Mouse (Mus musculus) embryonic facial prominence, embryonic 14.5 days (tissue): ENCODE results near the gene Scn2b. TPM values are rescaled to one million over a fixed set of nuclear protein-coding genes. Genes with fewer than 3 reads are reported as not detected.

Source experiments
- ATAC-seq: fragments of 200-750 bp; cut with Nextera tagmentation; 2 replicates; pipeline ENCODE4 v1.8.0; 2017; ENCODE audit warnings: low read depth, moderate number of reproducible peaks, moderate TSS enrichment
- DNase-seq: peaks from one replicate; pipeline ENCODE4 v3.0.0-alpha.2; 2015; ENCODE audit warnings: low spot score
- H3K27ac ChIP-seq: fragments of 300-500 bp; sonication (generic); replicated peaks from 2 replicates; pipeline ENCODE4 v1.5.1; 2014; ENCODE audit warnings: low read depth, mild to moderate bottlenecking, low read length, moderate library complexity
- H3K27me3 ChIP-seq: fragments of 300-500 bp; sonication (generic); replicated peaks from 2 replicates; pipeline ENCODE4 v1.6.1; 2014; ENCODE audit warnings: low read length; ENCODE audit not compliant: control insufficient read depth, insufficient read depth
- H3K36me3 ChIP-seq: fragments of 300-500 bp; sonication (generic); 2 replicates; pipeline ENCODE4 v1.6.1; 2014; ENCODE audit warnings: low read length, mixed read lengths; ENCODE audit not compliant: control insufficient read depth, insufficient read depth
- H3K4me1 ChIP-seq: fragments of 300-500 bp; sonication (generic); 2 replicates; pipeline ENCODE4 v1.6.1; 2014; ENCODE audit warnings: antibody characterized with exemption, low read length; ENCODE audit not compliant: control insufficient read depth, insufficient read depth
- H3K4me2 ChIP-seq: fragments of 300-500 bp; sonication (generic); 2 replicates; pipeline ENCODE4 v1.6.1; 2014; ENCODE audit warnings: low read depth, mild to moderate bottlenecking, low read length, moderate library complexity, mixed read lengths
- H3K4me3 ChIP-seq: fragments of 300-500 bp; sonication (generic); 2 replicates; pipeline ENCODE4 v1.5.1; 2014; ENCODE audit warnings: low read depth, mild to moderate bottlenecking, low read length
- H3K9ac ChIP-seq: fragments of 300-500 bp; sonication (generic); 2 replicates; pipeline ENCODE4 v1.6.1; 2014; ENCODE audit warnings: low read depth, mild to moderate bottlenecking, low read length, moderate library complexity, mixed read lengths
- H3K9me3 ChIP-seq: fragments of 300-500 bp; sonication (generic); 2 replicates; pipeline ENCODE4 v1.6.1; 2016; ENCODE audit warnings: low read length; ENCODE audit not compliant: control insufficient read depth
- WGBS: fragments of 180-500 bp; shearing (Covaris S2); extraction: QIAGEN DNeasy Blood & Tissue Kit; methylation state at CpG from one replicate; pipeline ENCODE4 v1.1.7; 2014; 5-methylcytosine and 5-hydroxymethylcytosine counted together
- polyA plus RNA-seq: library from polyadenylated mRNA; unstranded; fragments of >200 nt; fragmentation: Nextera tagmentation; extraction: Ambion mirVana; gene quantifications from 2 replicates; pipeline ENCODE4 v1.2.1, GENCODE M21; 2014

Gene Scn2b
- polyA plus RNA-seq, 1 experiment from 2014 or later = 2.4 TPM

GRCm38 (mm10) chr9:45090811-45091210, 26.8 kb upstream of the Scn2b start:
- no peak overlapping the region for H3K4me3 ChIP-seq
- H3K9ac ChIP-seq = no peak overlapping the region
- no peaks in the 10 kb centered on the region for H3K9me3 ChIP-seq
- no peaks in the 10 kb centered on the region for H3K27me3 ChIP-seq
- WGBS = 58% methylated on average over 3 of the region's 3 CpGs
- no peak overlapping the region for H3K27ac ChIP-seq
- DNase-seq = no peak
- ATAC-seq = no peak
- no peak overlapping the region for H3K4me2 ChIP-seq
- no peaks in the 10 kb centered on the region for H3K4me1 ChIP-seq
- no peaks in the 10 kb centered on the region for H3K36me3 ChIP-seq

- Histone ChIP-seq H3K4me2 (no peak overlapping the region), H3K27ac (no peak overlapping the region), H3K27me3 (no peaks in the 10 kb centered on the region), H3K9ac (no peak overlapping the region), H3K9me3 (no peaks in the 10 kb centered on the region), H3K36me3 (no peaks in the 10 kb centered on the region), H3K4me3 (no peak overlapping the region), H3K4me1 (no peaks in the 10 kb centered on the region)
- WGBS = 58% methylated on average over 4 of the region's 4 CpGs
- DNase-seq (no peak), ATAC-seq (no peak)
Observed at GRCm38 (mm10) chr9:45092641-45093040, 24.9 kb upstream of the Scn2b start.

GRCm38 (mm10) chr9:45095149-45095937, 22.2 kb upstream of the Scn2b start:
- no peaks in the 10 kb centered on the region for H3K36me3 ChIP-seq
- no peaks in the 10 kb centered on the region for H3K27me3 ChIP-seq
- no peaks in the 10 kb centered on the region for H3K9me3 ChIP-seq
- H3K27ac ChIP-seq = no peak overlapping the region
- no peak overlapping the region for H3K9ac ChIP-seq
- WGBS = 63% methylated on average over 6 of the region's 6 CpGs
- no peak for ATAC-seq
- no peak for DNase-seq
- H3K4me1 ChIP-seq = no peaks in the 10 kb centered on the region
- no peak overlapping the region for H3K4me2 ChIP-seq
- H3K4me3 ChIP-seq = no peak overlapping the region

GRCm38 (mm10) chr9:45097877-45098276, 19.7 kb upstream of the Scn2b start:
- DNase-seq (no peak), ATAC-seq (no peak)
- Histone ChIP-seq H3K36me3 (no peaks in the 10 kb centered on the region), H3K9me3 (no peaks in the 10 kb centered on the region), H3K4me1 (no peaks in the 10 kb centered on the region), H3K9ac (no peak overlapping the region), H3K4me3 (no peak overlapping the region), H3K27ac (no peak overlapping the region), H3K4me2 (no peak overlapping the region), H3K27me3 (no peaks in the 10 kb centered on the region)
- WGBS = 75% methylated on average over 5 of the region's 5 CpGs

- no peak overlapping the region for H3K4me3 ChIP-seq
- no peaks in the 10 kb centered on the region for H3K9me3 ChIP-seq
- no peak overlapping the region for H3K27ac ChIP-seq
- H3K36me3 ChIP-seq = no peaks in the 10 kb centered on the region
- H3K9ac ChIP-seq = no peak overlapping the region
- H3K27me3 ChIP-seq = no peaks in the 10 kb centered on the region
- WGBS = 52% methylated on average over 3 of the region's 3 CpGs
- DNase-seq (no peak), ATAC-seq (no peak)
- H3K4me1 ChIP-seq = no peaks in the 10 kb centered on the region
- no peak overlapping the region for H3K4me2 ChIP-seq
Observed at GRCm38 (mm10) chr9:45098426-45098825, 19.2 kb upstream of the Scn2b start.

- Histone ChIP-seq H3K4me1 (no peaks in the 10 kb centered on the region), H3K4me3 (no peak overlapping the region), H3K27ac (no peak overlapping the region), H3K4me2 (no peak overlapping the region), H3K9ac (no peak overlapping the region), H3K9me3 (no peaks in the 10 kb centered on the region), H3K27me3 (no peaks in the 10 kb centered on the region), H3K36me3 (no peaks in the 10 kb centered on the region)
- DNase-seq = no peak
- ATAC-seq = no peak
- WGBS = 57% methylated on average over 1 of the region's 1 CpGs
Observed at GRCm38 (mm10) chr9:45102528-45102927, 15.1 kb upstream of the Scn2b start.

GRCm38 (mm10) chr9:45103211-45103979, 14.2 kb upstream of the Scn2b start:
- Histone ChIP-seq H3K4me1 (no peaks in the 10 kb centered on the region), H3K4me3 (no peak overlapping the region), H3K9ac (no peak overlapping the region), H3K4me2 (no peak overlapping the region), H3K27me3 (no peaks in the 10 kb centered on the region), H3K36me3 (no peaks in the 10 kb centered on the region), H3K9me3 (no peaks in the 10 kb centered on the region), H3K27ac (no peak overlapping the region)
- WGBS = 49% methylated on average over 11 of the region's 11 CpGs
- DNase-seq = no peak
- no peak for ATAC-seq

GRCm38 (mm10) chr9:45105596-45106374, 11.8 kb upstream of the Scn2b start:
- H3K9me3 ChIP-seq = no peaks in the 10 kb centered on the region
- DNase-seq = no peak
- 86% methylated on average over 2 of the region's 2 CpGs for WGBS

More at GRCm38 (mm10) chr9:45105596-45106374, 11.8 kb upstream of the Scn2b start:
- H3K27ac ChIP-seq = no peak overlapping the region
- H3K9ac ChIP-seq = no peak overlapping the region
- no peak overlapping the region for H3K4me2 ChIP-seq
- no peak overlapping the region for H3K4me3 ChIP-seq
- H3K27me3 ChIP-seq = no peaks in the 10 kb centered on the region
- no peaks in the 10 kb centered on the region for H3K4me1 ChIP-seq
- H3K36me3 ChIP-seq = no peaks in the 10 kb centered on the region
- ATAC-seq = no peak
